In the genomic region with DNA sequence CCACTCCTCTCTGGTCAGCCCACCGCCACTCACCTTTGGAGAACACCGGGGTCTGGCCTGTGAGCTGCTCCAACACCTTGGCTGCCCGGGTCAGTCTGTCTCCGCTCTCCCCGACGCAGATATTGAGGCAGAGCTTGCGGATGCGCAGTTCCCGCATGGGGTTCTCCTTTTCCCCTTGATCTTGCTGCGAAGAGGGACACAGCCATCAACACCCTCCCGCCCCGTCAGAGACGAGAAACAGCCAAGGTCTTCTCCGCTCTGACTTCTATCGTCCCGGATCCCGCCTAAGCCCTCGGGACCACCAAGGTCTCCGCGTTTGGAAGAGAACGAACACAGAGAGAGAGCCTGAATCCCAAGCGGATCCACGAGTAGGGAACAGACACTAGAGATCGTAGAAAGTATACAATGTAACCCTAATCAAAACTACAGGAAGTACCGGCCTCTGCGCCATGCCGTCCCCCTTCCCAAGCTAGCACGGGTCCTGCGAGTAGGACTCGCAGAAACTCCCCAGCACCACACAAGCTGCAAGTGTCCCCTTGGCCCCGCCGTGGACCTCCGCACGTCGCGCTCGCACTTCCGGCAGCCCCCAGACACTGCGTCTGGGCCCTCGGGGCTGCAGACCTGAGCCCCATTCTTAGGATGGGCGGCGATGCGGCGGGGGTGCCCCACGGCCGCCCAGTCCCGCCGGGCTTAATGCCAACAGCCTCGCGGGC, we compare ENCODE assay signal across 8 mouse cellular contexts. TPM values are rescaled to one million over a fixed set of nuclear protein-coding genes. Genes with fewer than 3 reads are reported as not detected.
DNase-seq lines count a peak whose midpoint lies in the region; ATAC-seq and TF ChIP-seq lines count a peak whose summit lies in the region.

No protein-coding gene starts in this region.

- peak overlapping the region; percentile 5; the same call in 1 of the 2 replicates for H3K27ac ChIP-seq in thymus, adult 2 months (ENCODE audit: control insufficient read depth, insufficient read depth, low read length)
- H3K27ac ChIP-seq in heart, embryonic 15.5 days, result peak overlapping the region; percentile 88
- H3K27ac ChIP-seq in liver, embryonic 14.5 days, result peak overlapping the region; percentile 64
- H3K27ac ChIP-seq in stomach, embryonic 14.5 days (ENCODE audit: low read length), result peak overlapping the region; percentile 92

- H3K9ac ChIP-seq in heart, embryonic 15.5 days, result peak overlapping the region; percentile 98
- H3K9ac ChIP-seq in liver, embryonic 14.5 days (replicated peaks), result peak overlapping the region; percentile 98
- H3K9ac ChIP-seq in stomach, embryonic 14.5 days (replicated peaks; ENCODE audit: low read depth, low read length), result peak overlapping the region; percentile 89

- no peak for TF ChIP-seq EP300 in liver, embryonic 14.5 days (IDR thresholded peaks at IDR 0.05; ENCODE audit: low read depth)

- H3K4me1 ChIP-seq in thymus, adult 2 months (replicated peaks; ENCODE audit: control insufficient read depth, insufficient read depth, low read length), result peaks cover 4% of the 10 kb centered on the region
- H3K4me1 ChIP-seq in heart, embryonic 15.5 days (replicated peaks), result peaks cover 20% of the 10 kb centered on the region
- peaks cover 8 to 16% of the 10 kb centered on the region in 2 experiments for H3K4me1 ChIP-seq in liver, embryonic 14.5 days (replicated peaks; ENCODE audit: control insufficient read depth in 2 of 2, insufficient read depth in 2 of 2, low read length in 1 of 2)
- H3K4me1 ChIP-seq in stomach, embryonic 14.5 days (ENCODE audit: control insufficient read depth, insufficient read depth, low read length), result peaks cover 14% of the 10 kb centered on the region

- DNase-seq in frontal cortex, postnatal 14 days (ENCODE audit: low spot score in 2 of 2), result peak; percentile 17 to 18
- DNase-seq in frontal cortex, postnatal 25 days (ENCODE audit: low spot score in 2 of 2), result no peak
- DNase-seq in thymus, adult 2 months, result no peak
- no peak for DNase-seq in thymus, postnatal 36 days
- DNase-seq in liver, embryonic 14.5 days (ENCODE audit: low read depth in 3 of 3, low spot score in 3 of 3), result no peak
- DNase-seq in left cerebral cortex, adult 9 months (ENCODE audit: low spot score in 2 of 2), result no peak

- H3K9me3 ChIP-seq in heart, embryonic 15.5 days (replicated peaks), result no peaks in the 10 kb centered on the region
- no peaks in the 10 kb centered on the region for H3K9me3 ChIP-seq in liver, embryonic 14.5 days (ENCODE audit: control insufficient read depth, low read length)
- no peaks in the 10 kb centered on the region for H3K9me3 ChIP-seq in stomach, embryonic 14.5 days (ENCODE audit: control insufficient read depth, low read depth, low read length)

- peak overlapping the region; percentile 87 for H3K4me2 ChIP-seq in heart, embryonic 15.5 days
- peak overlapping the region; percentile 86 for H3K4me2 ChIP-seq in liver, embryonic 14.5 days (ENCODE audit: low read depth)
- H3K4me2 ChIP-seq in stomach, embryonic 14.5 days (replicated peaks; ENCODE audit: low read depth, low read length), result peak overlapping the region; percentile 97

- ATAC-seq in heart, embryonic 15.5 days (replicated peaks; ENCODE audit: insufficient number of reproducible peaks, insufficient read depth, low FRiP score, low read depth), result peak; percentile 39
- ATAC-seq in liver, embryonic 14.5 days (ENCODE audit: insufficient read depth), result peak; percentile 64
- peak; percentile 77 for ATAC-seq in stomach, embryonic 14.5 days (ENCODE audit: insufficient number of reproducible peaks, insufficient read depth, low FRiP score, low read depth)

- H3K4me3 ChIP-seq in thymus, adult 2 months (ENCODE audit: control insufficient read depth, insufficient read depth, low read length), result peak overlapping the region; percentile 76
- peak overlapping the region; percentile 98 for H3K4me3 ChIP-seq in heart, embryonic 15.5 days
- peak overlapping the region; percentile 80 to 90 for H3K4me3 ChIP-seq in liver, embryonic 14.5 days (ENCODE audit: insufficient read depth in 1 of 2, low read depth in 2 of 2, low read length in 2 of 2)
- peak overlapping the region; percentile 71 for H3K4me3 ChIP-seq in stomach, embryonic 14.5 days (ENCODE audit: low read depth, low read length)

- no peaks in the 10 kb centered on the region for H3K27me3 ChIP-seq in thymus, adult 2 months (ENCODE audit: control insufficient read depth, insufficient read depth, low read length)
- H3K27me3 ChIP-seq in heart, embryonic 15.5 days, result no peaks in the 10 kb centered on the region
- H3K27me3 ChIP-seq in liver, embryonic 14.5 days (ENCODE audit: control insufficient read depth, insufficient read depth, low read length), result no peaks in the 10 kb centered on the region; the same call in 1 of the 2 replicates
- no peaks in the 10 kb centered on the region for H3K27me3 ChIP-seq in stomach, embryonic 14.5 days (ENCODE audit: control insufficient read depth, insufficient read depth, low read length)

- no peak; the same call in 1 of the 2 replicates for TF ChIP-seq CTCF in thymus, adult 2 months (IDR thresholded peaks at IDR 0.05; ENCODE audit: borderline replicate concordance, control insufficient read depth, extremely low read depth, insufficient read depth, low read length, poor library complexity)
- no peak for TF ChIP-seq CTCF in liver, embryonic 14.5 days (IDR thresholded peaks at IDR 0.05; ENCODE audit: low read depth)

- under 1% methylated on average over 50 of the region's 50 CpGs for WGBS in thymus, adult 2 months
- WGBS in heart, embryonic 15.5 days, result under 1% methylated on average over 50 of the region's 50 CpGs
- WGBS in liver, embryonic 14.5 days (ENCODE audit: insufficient replicate concordance), result 0% methylated on average over 50 of the region's 50 CpGs
- under 1% methylated on average over 50 of the region's 50 CpGs for WGBS in stomach, embryonic 14.5 days

- no peak for TF ChIP-seq POLR2A in thymus, adult 2 months (IDR thresholded peaks at IDR 0.05; ENCODE audit: control insufficient read depth, extremely low read depth, insufficient read depth, low read length, poor library complexity)

- H3K36me3 ChIP-seq in thymus, adult 2 months (ENCODE audit: control insufficient read depth, insufficient read depth, low read length), result peaks cover 39% of the 10 kb centered on the region
- peaks cover 34% of the 10 kb centered on the region for H3K36me3 ChIP-seq in heart, embryonic 15.5 days
- H3K36me3 ChIP-seq in liver, embryonic 14.5 days (replicated peaks; ENCODE audit: control insufficient read depth, insufficient read depth, low read depth), result peaks cover 38% of the 10 kb centered on the region
- H3K36me3 ChIP-seq in stomach, embryonic 14.5 days (ENCODE audit: control insufficient read depth, insufficient read depth, low read length), result peaks cover 45% of the 10 kb centered on the region

RNA-seq across cellular contexts. Expression of gene Rpl11, which starts 0.5 kb away (rescaled TPM):
- 418 and 466 TPM in 2 replicates for polyA plus RNA-seq in thymus, adult 2 months (2012; rRNA removed)
- 236 and 245 TPM in 2 replicates for polyA plus RNA-seq in heart, embryonic 15.5 days (2015; fragmentation: Nextera tagmentation; extraction: Ambion mirVana)
- polyA plus RNA-seq in liver, embryonic 14.5 days (2012; rRNA removed), result 457 and 805 TPM in 2 replicates
- polyA plus RNA-seq in liver, embryonic 14.5 days (2014; fragmentation: Nextera tagmentation; extraction: Ambion mirVana), result 325 and 341 TPM in 2 replicates
- 506 and 533 TPM in 2 replicates for polyA plus RNA-seq in stomach, embryonic 14.5 days (2014; fragmentation: Nextera tagmentation; extraction: Ambion mirVana)

RNA-seq across cellular contexts. Expression of gene Eloa, which starts 31.1 kb away (rescaled TPM):
- 18.6 and 20.4 TPM in 2 replicates for polyA plus RNA-seq in thymus, adult 2 months (2012; rRNA removed)
- polyA plus RNA-seq in heart, embryonic 15.5 days (2015; fragmentation: Nextera tagmentation; extraction: Ambion mirVana), result 27.3 and 31.4 TPM in 2 replicates
- polyA plus RNA-seq in liver, embryonic 14.5 days (2012; rRNA removed), result 9.7 and 16.2 TPM in 2 replicates
- 29.0 and 30.0 TPM in 2 replicates for polyA plus RNA-seq in liver, embryonic 14.5 days (2014; fragmentation: Nextera tagmentation; extraction: Ambion mirVana)
- 39.8 and 43.9 TPM in 2 replicates for polyA plus RNA-seq in stomach, embryonic 14.5 days (2014; fragmentation: Nextera tagmentation; extraction: Ambion mirVana)

Comparison
In these comparisons a context has a peak if more than half of its experiments do, and no peak if none do; other contexts are left out.
1. DNase-seq: peak in frontal cortex, postnatal 14 days (2 of 2); none in frontal cortex, postnatal 25 days (0 of 2), thymus, adult 2 months (single experiment), thymus, postnatal 36 days (0 of 2), liver, embryonic 14.5 days (0 of 3) and left cerebral cortex, adult 9 months (0 of 2).
2. H3K27ac ChIP-seq: peak in every context shown above with its lines; median percentile 92 in stomach, embryonic 14.5 days; 88 in heart, embryonic 15.5 days; 64 in liver, embryonic 14.5 days; 5 in thymus, adult 2 months.
3. Peak in every context shown above with its lines, with median percentiles within 50 percentile points of each other: H3K4me3 ChIP-seq, ATAC-seq, H3K4me2 ChIP-seq and H3K9ac ChIP-seq.